Comparison of ENCODE assay signal across 8 mouse cellular contexts in the genomic region with DNA sequence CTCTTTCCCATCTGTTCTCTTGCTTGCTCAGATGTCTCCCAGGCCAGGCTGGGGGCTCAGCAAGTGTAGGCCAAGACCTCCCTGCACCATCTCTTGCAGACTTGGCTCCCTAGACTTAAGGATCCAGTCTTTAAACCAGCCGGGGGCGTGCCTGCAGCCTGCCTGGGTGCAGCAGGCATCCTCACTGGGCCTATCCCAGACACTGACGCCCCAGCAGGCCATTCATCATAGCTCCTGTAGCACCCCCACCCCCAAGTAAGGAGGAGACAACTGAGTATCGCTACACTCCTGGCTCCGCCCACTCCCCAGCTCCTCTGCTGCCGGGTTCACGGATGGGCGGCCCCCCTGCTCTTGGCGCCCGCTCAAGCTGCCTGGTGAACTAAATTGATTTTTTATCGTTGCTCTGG.
DNase-seq lines count a peak whose midpoint lies in the region; ATAC-seq lines count a peak whose summit lies in the region.

No protein-coding gene starts in this region.

- peak overlapping the region; percentile 53 for H3K9ac ChIP-seq in hindbrain, embryonic 13.5 days

- peak overlapping the region; percentile 7; the same call in 1 of the 2 replicates for H3K4me3 ChIP-seq in hindbrain, embryonic 13.5 days

- WGBS in hindbrain, embryonic 13.5 days = 0% methylated on average over 11 of the region's 11 CpGs

- H3K4me1 ChIP-seq in hindbrain, embryonic 13.5 days (replicated peaks) = peaks cover 62% of the 10 kb centered on the region

- H3K9me3 ChIP-seq in hindbrain, embryonic 13.5 days = no peaks in the 10 kb centered on the region

- H3K4me2 ChIP-seq in hindbrain, embryonic 13.5 days = peak overlapping the region; percentile 43

- ATAC-seq in hindbrain, embryonic 13.5 days (ENCODE audit: low FRiP score) = peak; percentile 85
- no peak for ATAC-seq in megakaryocyte-erythroid progenitor cell, adult 5-6 weeks (replicated peaks; ENCODE audit: low FRiP score, low TSS enrichment, poor library complexity, severe bottlenecking)

- no peaks in the 10 kb centered on the region for H3K36me3 ChIP-seq in hindbrain, embryonic 13.5 days

- peak; percentile 90 for DNase-seq in R1 (ENCODE audit: low read depth, low spot score)
- DNase-seq in cerebellum, postnatal 36 days = peak; percentile 5 to 7
- DNase-seq in frontal cortex, postnatal 25 days (ENCODE audit: low spot score in 2 of 2) = peak; percentile 10 to 18
- peak; percentile 62 to 72 for DNase-seq in layer of hippocampus, postnatal 10 days (ENCODE audit: low spot score in 2 of 2)
- peak; percentile 72 for DNase-seq in lung, postnatal 36 days
- peak; percentile 27 for DNase-seq in right cerebral cortex, postnatal 25 days

- peak overlapping the region; percentile 82 for H3K27ac ChIP-seq in hindbrain, embryonic 13.5 days

- H3K27me3 ChIP-seq in hindbrain, embryonic 13.5 days = peaks cover 11% of the 10 kb centered on the region; the same call in 1 of the 2 replicates

Comparison
In these comparisons a context has a peak if more than half of its experiments do, and no peak if none do; other contexts are left out.
1. DNase-seq: peak in every context shown above with its lines; median percentile 90 in R1; 72 in lung, postnatal 36 days; 67 in layer of hippocampus, postnatal 10 days; 27 in right cerebral cortex, postnatal 25 days; 14 in frontal cortex, postnatal 25 days; 6 in cerebellum, postnatal 36 days.